Mouse (Mus musculus) liver, embryonic 14.5 days (tissue): ENCODE measurements at regions not wholly inside any gene's neighbourhood (a gene's known extent, or its start where the extent isn't known, plus 50 kb on each side); places are given as distances from the start of the nearest gene placed in this dataset.

Source experiments
- CTCF ChIP-seq: IDR thresholded peaks from 2 replicates; pipeline ENCODE4 v1.5.1; 2016; ENCODE audit warnings: antibody characterized with exemption, low read depth, control low read depth
- EP300 ChIP-seq: IDR thresholded peaks from 2 replicates; pipeline ENCODE4 v1.6.1; 2016; ENCODE audit warnings: antibody characterized with exemption, low read depth

- TF ChIP-seq CTCF (no peak), EP300 (no peak)
These were observed 332.0 kb downstream of the Adgrl2 start for GRCm38 (mm10) chr3:148658368-148658767.
